Mouse (Mus musculus) hindbrain, embryonic 15.5 days (tissue): Measurements from ENCODE around the gene Clptm1l. TPM values are rescaled to one million over a fixed set of nuclear protein-coding genes. Genes with fewer than 3 reads are reported as not detected.

Experiments used
- ATAC-seq: fragments of 200-750 bp; cut with Nextera tagmentation; 2 replicates; pipeline ENCODE4 v1.8.0; 2017; ENCODE audit warnings: low read depth, moderate number of reproducible peaks, moderate TSS enrichment; ENCODE audit not compliant: low FRiP score
- H3K27ac ChIP-seq: fragments of 300-500 bp; sonication (generic); replicated peaks from 2 replicates; pipeline ENCODE4 v1.5.1; 2015; ENCODE audit warnings: mild to moderate bottlenecking, inconsistent platforms
- H3K27me3 ChIP-seq: fragments of 300-500 bp; sonication (generic); 2 replicates; pipeline ENCODE4 v1.6.1; 2015; ENCODE audit warnings: control low read depth, inconsistent platforms
- H3K36me3 ChIP-seq: fragments of 300-500 bp; sonication (generic); 2 replicates; pipeline ENCODE4 v1.6.1; 2015; ENCODE audit warnings: control low read depth, inconsistent platforms
- H3K4me1 ChIP-seq: fragments of 300-500 bp; sonication (generic); replicated peaks from 2 replicates; pipeline ENCODE4 v1.6.1; 2015; ENCODE audit warnings: control low read depth, inconsistent platforms
- H3K4me2 ChIP-seq: fragments of 300-500 bp; sonication (generic); 2 replicates; pipeline ENCODE4 v1.6.1; 2015; ENCODE audit warnings: moderate library complexity, mild to moderate bottlenecking, inconsistent platforms
- H3K4me3 ChIP-seq: fragments of 300-500 bp; sonication (generic); 2 replicates; pipeline ENCODE4 v1.5.1; 2015; ENCODE audit warnings: mild to moderate bottlenecking, inconsistent platforms
- H3K9ac ChIP-seq: fragments of 300-500 bp; sonication (generic); 2 replicates; pipeline ENCODE4 v1.6.1; 2015; ENCODE audit warnings: inconsistent platforms
- H3K9me3 ChIP-seq: fragments of 300-500 bp; sonication (generic); 2 replicates; pipeline ENCODE4 v1.6.1; 2016; ENCODE audit warnings: control low read depth, inconsistent platforms
- WGBS: fragments of 180-500 bp; shearing (Covaris S2); methylation state at CpG from one replicate; pipeline ENCODE4 v1.1.7; 2015; 5-methylcytosine and 5-hydroxymethylcytosine counted together
- polyA plus RNA-seq: library from polyadenylated mRNA; unstranded; fragments of >200 nt; fragmentation: Nextera tagmentation; extraction: Ambion mirVana; gene quantifications from 2 replicates; pipeline ENCODE4 v1.2.1, GENCODE M21; 2015

The Clptm1l gene
- polyA plus RNA-seq, result 140 and 141 TPM in 2 replicates

- H3K9ac ChIP-seq, result peak within 1 kb of the TSS; percentile 73
- no peaks in the 10 kb centered on the region for H3K27me3 ChIP-seq
- peaks cover 22% of the 10 kb centered on the region for H3K4me1 ChIP-seq
- no peaks in the 10 kb centered on the region for H3K9me3 ChIP-seq
- ATAC-seq, result peak; percentile 98
- H3K4me3 ChIP-seq, result peak within 1 kb of the TSS; percentile 78
- H3K36me3 ChIP-seq, result peaks cover 28% of the 10 kb centered on the region
- H3K27ac ChIP-seq, result peak within 1 kb of the TSS; percentile 80
- H3K4me2 ChIP-seq, result peak within 1 kb of the TSS; percentile 82
- under 1% methylated on average over 50 of the region's 53 CpGs for WGBS
Measured at GRCm38 (mm10) chr13:73603522-73604155, at the start of gene Clptm1l. TSS of gene Clptm1l (plus strand) at chr13:73604006.

- Histone ChIP-seq H3K9me3 (no peaks in the 10 kb centered on the region), H3K4me1 (no peaks in the 10 kb centered on the region), H3K27ac (no peak overlapping the region), H3K36me3 (no peaks in the 10 kb centered on the region), H3K9ac (no peak overlapping the region), H3K27me3 (no peaks in the 10 kb centered on the region), H3K4me3 (no peak overlapping the region), H3K4me2 (no peak overlapping the region)
- 92% methylated on average over 5 of the region's 5 CpGs for WGBS
- no peak for ATAC-seq
Measured at GRCm38 (mm10) chr13:73564201-73564600, 39.6 kb upstream of the Clptm1l start.

DNA sequence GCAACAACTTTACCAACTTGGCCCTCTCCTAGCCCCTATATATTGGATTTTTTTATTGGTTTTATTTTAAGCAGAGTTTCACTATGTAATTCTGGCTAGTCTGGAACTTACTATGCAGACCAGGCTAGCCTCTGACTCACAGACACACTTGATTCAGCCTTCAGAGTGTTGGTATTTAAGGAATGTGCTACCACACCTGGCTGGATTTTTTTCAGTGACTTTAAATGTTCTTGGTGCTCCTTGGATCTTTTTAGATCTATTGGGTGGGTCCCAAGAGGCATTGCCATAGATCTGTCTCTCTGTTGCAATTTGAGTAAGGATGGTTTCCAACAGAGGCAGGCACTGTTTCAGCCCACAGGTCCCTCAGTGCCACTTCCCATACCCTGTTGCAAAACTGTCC, 28.8 kb upstream of the Clptm1l start:
- Histone ChIP-seq H3K4me2 (no peak overlapping the region), H3K27ac (no peak overlapping the region), H3K9ac (no peak overlapping the region), H3K36me3 (no peaks in the 10 kb centered on the region), H3K9me3 (no peaks in the 10 kb centered on the region), H3K27me3 (no peaks in the 10 kb centered on the region), H3K4me3 (no peak overlapping the region), H3K4me1 (no peaks in the 10 kb centered on the region)
- ATAC-seq, result no peak

- Histone ChIP-seq H3K27ac (no peak overlapping the region), H3K9me3 (no peaks in the 10 kb centered on the region), H3K27me3 (no peaks in the 10 kb centered on the region), H3K4me2 (no peak overlapping the region), H3K4me1 (no peaks in the 10 kb centered on the region), H3K9ac (no peak overlapping the region), H3K36me3 (no peaks in the 10 kb centered on the region), H3K4me3 (no peak overlapping the region)
- no peak for ATAC-seq
- WGBS, result 84% methylated on average over 2 of the region's 2 CpGs
Measured at GRCm38 (mm10) chr13:73577277-73577676, 26.5 kb upstream of the Clptm1l start.

GRCm38 (mm10) chr13:73591488-73591887, 12.3 kb upstream of the Clptm1l start:
- H3K9me3 ChIP-seq, result no peaks in the 10 kb centered on the region
- H3K27ac ChIP-seq, result no peak overlapping the region
- WGBS, result 83% methylated on average over 3 of the region's 3 CpGs
- no peak overlapping the region for H3K4me2 ChIP-seq
- no peak overlapping the region for H3K9ac ChIP-seq
- H3K36me3 ChIP-seq, result no peaks in the 10 kb centered on the region
- no peak overlapping the region for H3K4me3 ChIP-seq
- H3K4me1 ChIP-seq, result no peaks in the 10 kb centered on the region
- no peak for ATAC-seq
- 0 out of 2 replicates have a peak, but pooled peaks cover 1% of the 10 kb centered on the region for H3K27me3 ChIP-seq

DNA sequence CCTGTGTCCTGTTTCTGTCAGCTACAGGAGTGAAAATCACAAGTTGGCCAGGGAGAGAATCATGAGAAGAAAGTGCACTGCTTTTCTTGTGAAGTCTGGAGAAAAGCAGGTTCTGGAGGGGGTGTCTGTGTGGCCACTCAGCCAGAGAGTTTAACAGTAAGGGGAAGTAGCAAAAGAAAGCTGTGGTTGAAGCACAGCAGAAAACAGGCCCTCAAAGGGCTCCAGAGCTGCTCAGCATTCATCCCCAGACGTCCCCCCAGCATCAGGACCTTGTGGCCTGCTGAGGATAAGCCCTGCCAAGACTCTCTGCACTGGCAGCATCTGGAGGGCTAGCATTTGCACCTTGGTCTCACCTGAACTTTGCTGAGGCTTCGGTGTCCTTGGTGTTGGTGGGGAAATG, 11.3 kb upstream of the Clptm1l start:
- H3K4me1 ChIP-seq, result no peaks in the 10 kb centered on the region
- ATAC-seq, result no peak
- H3K36me3 ChIP-seq, result no peaks in the 10 kb centered on the region
- H3K9me3 ChIP-seq, result no peaks in the 10 kb centered on the region
- 48% methylated on average over 2 of the region's 2 CpGs for WGBS
- no peak overlapping the region for H3K27ac ChIP-seq
- H3K27me3 ChIP-seq, result peaks cover 3% of the 10 kb centered on the region; the same call in 1 of the 2 replicates
- H3K4me2 ChIP-seq, result no peak overlapping the region
- no peak overlapping the region for H3K4me3 ChIP-seq
- no peak overlapping the region for H3K9ac ChIP-seq

DNA sequence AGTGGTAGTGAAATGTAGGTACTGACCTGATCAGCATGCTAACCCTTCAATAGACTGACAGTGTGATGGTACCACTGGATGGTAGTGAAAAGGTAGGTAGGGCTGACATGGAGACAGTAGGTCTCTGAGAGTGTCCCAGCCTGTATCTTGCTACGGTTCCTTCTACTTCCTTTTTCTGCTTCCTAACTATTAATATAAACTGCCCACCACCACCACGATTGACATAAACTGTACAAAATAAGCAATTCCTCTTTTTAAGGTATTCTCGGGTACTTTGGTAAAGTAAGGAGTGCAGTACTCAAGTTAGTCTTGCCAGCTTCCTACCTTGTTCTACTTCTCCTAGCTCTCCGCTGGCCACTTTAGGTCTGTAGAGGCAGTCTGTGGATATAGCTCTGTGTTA, 7.5 kb upstream of the Clptm1l start:
- no peak for ATAC-seq
- H3K9me3 ChIP-seq, result no peaks in the 10 kb centered on the region
- H3K4me3 ChIP-seq, result no peak overlapping the region
- no peaks in the 10 kb centered on the region for H3K4me1 ChIP-seq
- H3K27ac ChIP-seq, result no peak overlapping the region
- H3K9ac ChIP-seq, result no peak overlapping the region
- peaks cover 3% of the 10 kb centered on the region; the same call in 1 of the 2 replicates for H3K27me3 ChIP-seq
- WGBS, result 87% methylated on average over 4 of the region's 4 CpGs
- no peak overlapping the region for H3K4me2 ChIP-seq
- H3K36me3 ChIP-seq, result no peaks in the 10 kb centered on the region

- 83% methylated on average over 4 of the region's 4 CpGs for WGBS
- H3K27ac ChIP-seq, result no peak overlapping the region
- H3K9me3 ChIP-seq, result no peaks in the 10 kb centered on the region
- no peak for ATAC-seq
- no peak overlapping the region for H3K9ac ChIP-seq
- peaks cover 16% of the 10 kb centered on the region for H3K4me1 ChIP-seq
- H3K4me3 ChIP-seq, result no peak overlapping the region
- H3K27me3 ChIP-seq, result peaks cover 3% of the 10 kb centered on the region; the same call in 1 of the 2 replicates
- no peaks in the 10 kb centered on the region for H3K36me3 ChIP-seq
- H3K4me2 ChIP-seq, result no peak overlapping the region
Measured at GRCm38 (mm10) chr13:73600217-73600616, 3.6 kb upstream of the Clptm1l start.

GRCm38 (mm10) chr13:73603046-73603445, 760 bp upstream of the Clptm1l start:
- Histone ChIP-seq H3K27ac (peak overlapping the region; percentile 80; the same call in 1 of the 2 replicates), H3K9me3 (no peaks in the 10 kb centered on the region), H3K36me3 (peaks cover 23% of the 10 kb centered on the region), H3K4me3 (peak overlapping the region; percentile 78), H3K4me2 (peak overlapping the region; percentile 82), H3K4me1 (peaks cover 22% of the 10 kb centered on the region), H3K27me3 (no peaks in the 10 kb centered on the region), H3K9ac (peak overlapping the region; percentile 73)
- 48% methylated on average over 4 of the region's 4 CpGs for WGBS
- ATAC-seq, result no peak; the same call in 1 of the 2 replicates

DNA sequence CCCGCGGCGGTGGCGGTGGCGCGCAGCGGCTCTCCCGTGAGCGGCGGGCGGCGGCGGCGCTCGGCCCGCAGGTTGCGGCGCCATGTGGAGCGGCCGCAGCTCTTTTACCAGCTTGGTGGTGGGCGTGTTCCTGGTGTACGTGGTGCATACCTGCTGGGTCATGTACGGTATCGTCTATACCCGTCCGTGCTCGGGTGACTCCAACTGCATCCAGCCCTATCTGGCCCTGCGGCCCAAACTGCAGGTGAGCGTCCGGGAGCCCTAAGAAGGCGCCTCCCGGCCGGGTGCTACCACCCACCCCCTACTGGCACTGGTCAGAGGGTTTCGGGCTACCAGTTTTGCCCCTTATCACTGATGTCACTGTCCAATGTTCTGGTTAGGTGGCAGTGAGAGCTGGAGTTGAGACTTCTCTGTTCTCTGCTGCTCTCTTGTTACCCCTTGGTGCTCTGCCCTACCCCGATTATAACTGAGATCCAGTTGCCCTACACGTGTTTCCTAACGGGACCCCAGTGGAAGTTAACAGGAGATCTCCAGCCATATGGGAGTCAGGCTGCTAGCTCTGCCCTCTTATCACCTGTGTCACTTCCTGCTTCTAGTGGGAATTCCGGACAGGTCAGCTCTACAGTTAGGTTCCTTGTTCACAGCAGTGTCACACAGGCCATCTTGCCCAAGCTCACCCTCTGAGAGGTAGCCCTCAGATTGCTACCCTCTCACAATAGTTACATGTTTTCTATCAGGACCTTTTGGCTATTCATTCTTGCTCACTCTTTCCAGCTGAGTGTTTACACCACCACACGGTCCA, 551 bp downstream of the Clptm1l start:
- WGBS, result 4% methylated on average over 39 of the region's 39 CpGs
- no peaks in the 10 kb centered on the region for H3K9me3 ChIP-seq
- H3K4me3 ChIP-seq, result peak overlapping the region; percentile 78

DNA sequence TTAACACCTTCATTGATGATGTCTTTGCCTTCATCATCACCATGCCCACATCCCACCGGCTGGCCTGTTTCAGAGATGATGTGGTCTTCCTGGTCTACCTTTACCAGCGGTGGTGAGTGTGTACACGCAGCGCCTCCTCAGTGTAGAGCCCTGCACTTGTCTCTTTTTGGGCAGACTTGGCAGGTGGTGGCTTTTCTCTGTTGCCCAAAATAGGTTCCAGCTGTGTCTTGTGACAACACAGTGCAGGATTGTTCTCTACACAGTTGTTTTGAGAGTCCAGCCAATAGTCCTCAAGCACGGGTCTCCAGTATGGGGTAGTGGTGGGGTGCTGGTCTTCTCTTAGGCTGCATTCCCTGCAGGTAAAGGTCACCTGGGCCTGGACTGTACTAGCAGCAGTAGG, 14.6 kb downstream of the Clptm1l start:
- Histone ChIP-seq H3K27ac (no peak overlapping the region), H3K36me3 (peaks cover 82% of the 10 kb centered on the region), H3K27me3 (no peaks in the 10 kb centered on the region), H3K4me3 (no peak overlapping the region), H3K9me3 (no peaks in the 10 kb centered on the region), H3K9ac (no peak overlapping the region), H3K4me2 (no peak overlapping the region), H3K4me1 (no peaks in the 10 kb centered on the region)
- no peak for ATAC-seq
- 91% methylated on average over 5 of the region's 5 CpGs for WGBS

More for the DNA sequence above, 551 bp downstream of the Clptm1l start:
- Histone ChIP-seq H3K4me2 (peak overlapping the region; percentile 82), H3K27me3 (no peaks in the 10 kb centered on the region), H3K36me3 (peaks cover 35% of the 10 kb centered on the region), H3K9ac (peak overlapping the region; percentile 73), H3K27ac (peak overlapping the region; percentile 75), H3K4me1 (peaks cover 22% of the 10 kb centered on the region)
- peak; percentile 91 for ATAC-seq

DNA sequence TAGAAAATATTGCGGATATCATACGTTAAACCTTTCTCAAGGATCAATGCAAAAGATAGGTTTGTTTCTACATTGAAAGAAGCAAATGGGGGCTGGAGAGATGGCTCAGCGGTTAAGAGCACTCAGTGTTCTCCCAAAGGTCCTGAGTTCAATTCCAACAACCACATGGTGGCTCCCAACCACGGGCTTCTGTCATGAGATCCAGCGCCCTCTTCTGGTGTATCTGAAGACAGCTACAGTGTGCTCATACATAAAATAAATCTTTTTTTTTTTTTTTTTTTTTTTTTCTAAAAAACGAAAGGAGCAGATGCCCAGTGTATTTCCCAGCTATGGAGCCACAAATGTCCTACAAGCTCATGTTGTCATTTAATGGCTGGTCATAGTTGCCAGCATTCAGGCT, 16.8 kb downstream of the Clptm1l start:
- no peaks in the 10 kb centered on the region for H3K4me1 ChIP-seq
- H3K27me3 ChIP-seq, result no peaks in the 10 kb centered on the region
- no peak overlapping the region for H3K4me3 ChIP-seq
- no peak overlapping the region for H3K9ac ChIP-seq
- no peak for ATAC-seq
- H3K4me2 ChIP-seq, result no peak overlapping the region
- peaks cover 60% of the 10 kb centered on the region for H3K36me3 ChIP-seq
- H3K9me3 ChIP-seq, result no peaks in the 10 kb centered on the region
- no peak overlapping the region for H3K27ac ChIP-seq
- 67% methylated on average over 6 of the region's 6 CpGs for WGBS
